Mouse (Mus musculus): ENCODE measurements at regions not wholly inside any gene's neighbourhood (a gene's known extent, or its start where the extent isn't known, plus 50 kb on each side); places are given as distances from the start of the nearest gene placed in this dataset.
"Not testable (repeated sequence)": the region's sequence is repeated elsewhere in the genome, so short reads cannot be mapped to it uniquely, and the experiment has no call there.

DNA sequence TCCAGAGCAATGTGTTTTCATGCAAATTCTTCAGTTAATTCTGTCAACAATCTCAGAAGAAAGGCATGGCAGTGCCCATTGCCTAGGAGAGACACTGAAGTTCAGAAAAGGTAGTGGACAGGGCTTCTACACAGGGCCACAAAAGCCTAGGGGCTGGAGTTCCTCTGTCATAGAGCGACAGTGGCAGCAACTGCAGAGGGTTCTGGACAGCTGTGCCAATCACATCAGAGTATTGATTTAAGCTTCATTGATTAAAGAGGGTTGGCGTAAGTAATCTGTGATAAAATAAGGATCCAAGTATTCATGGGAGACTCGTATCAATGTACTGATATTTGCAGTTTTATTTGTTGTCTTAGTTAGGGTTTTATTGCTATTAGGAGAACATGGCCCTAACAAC lies 143.5 kb upstream of the P2ry1 start:
- Histone ChIP-seq H3K4me3 (ENCODE audit: control insufficient read depth, low read depth, low read length) (no peak overlapping the region), H3K36me3 (ENCODE audit: control insufficient read depth, insufficient read depth, low read length) (no peaks in the 10 kb centered on the region), H3K27me3 (ENCODE audit: control insufficient read depth, insufficient read depth, low read length) (no peaks in the 10 kb centered on the region), H3K27ac (ENCODE audit: control insufficient read depth, insufficient read depth, low read depth, low read length) (no peak overlapping the region), H3K4me1 (ENCODE audit: control insufficient read depth, insufficient read depth, low read length) (no peaks in the 10 kb centered on the region)
- TF ChIP-seq POLR2A (IDR thresholded peaks at IDR 0.05; ENCODE audit: control insufficient read depth, low read depth, low read length) (no peak), CTCF (IDR thresholded peaks at IDR 0.05; ENCODE audit: control insufficient read depth, insufficient read depth, insufficient replicate concordance, low read depth, low read length) (no peak)

DNA sequence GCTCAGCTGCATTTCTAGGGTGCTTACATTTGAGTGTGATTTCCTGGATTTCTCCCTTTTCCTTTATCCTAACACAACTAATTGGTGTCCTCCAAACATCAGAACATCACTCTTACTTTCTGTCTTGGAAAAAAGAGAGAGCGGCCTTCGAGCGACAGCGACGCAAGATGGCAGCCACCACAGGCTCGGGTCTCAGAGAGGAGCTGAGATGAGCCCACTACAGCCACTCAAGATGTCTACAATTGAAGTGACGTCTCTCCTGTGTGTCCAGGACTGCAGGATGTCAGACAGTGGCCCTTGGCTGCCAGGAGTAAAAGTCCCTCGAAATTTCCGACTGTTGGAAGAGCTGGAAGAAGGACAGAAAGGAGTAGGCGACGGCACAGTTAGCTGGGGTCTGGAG lies 125.7 kb upstream of the P2ry1 start:
- not testable (repeated sequence) for H3K27ac ChIP-seq (ENCODE audit: control insufficient read depth, insufficient read depth, low read depth, low read length); H3K27me3 ChIP-seq (ENCODE audit: control insufficient read depth, insufficient read depth, low read length); H3K36me3 ChIP-seq (ENCODE audit: control insufficient read depth, insufficient read depth, low read length); H3K4me1 ChIP-seq (ENCODE audit: control insufficient read depth, insufficient read depth, low read length)
- peak overlapping the region; percentile 69 for H3K4me3 ChIP-seq (ENCODE audit: control insufficient read depth, low read depth, low read length)

DNA sequence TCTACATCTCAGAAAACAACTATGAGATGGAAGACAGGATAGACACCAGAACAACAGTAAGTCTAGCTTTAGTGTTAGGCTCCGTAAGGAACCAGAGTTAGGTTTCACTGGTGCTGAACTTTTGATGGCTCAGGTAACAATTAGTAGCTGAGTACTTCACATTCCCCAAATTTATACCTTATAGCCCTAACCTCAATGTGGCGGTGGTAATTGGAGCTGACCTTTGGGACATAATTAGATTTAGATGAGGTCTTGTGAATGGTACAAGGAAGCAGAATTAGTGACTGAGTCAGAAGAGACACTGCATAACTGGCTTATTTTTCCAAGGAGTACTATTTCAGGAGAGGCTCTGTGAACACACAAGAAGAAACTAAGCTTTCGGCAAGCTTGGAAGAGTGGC lies 123.7 kb upstream of the P2ry1 start:
- Histone ChIP-seq H3K4me1 (ENCODE audit: control insufficient read depth, insufficient read depth, low read length) (no peaks in the 10 kb centered on the region), H3K4me3 (ENCODE audit: control insufficient read depth, low read depth, low read length) (no peak overlapping the region), H3K36me3 (ENCODE audit: control insufficient read depth, insufficient read depth, low read length) (no peaks in the 10 kb centered on the region), H3K27me3 (ENCODE audit: control insufficient read depth, insufficient read depth, low read length) (no peaks in the 10 kb centered on the region), H3K27ac (ENCODE audit: control insufficient read depth, insufficient read depth, low read depth, low read length) (no peak overlapping the region)
- no peak for TF ChIP-seq POLR2A (IDR thresholded peaks at IDR 0.05; ENCODE audit: control insufficient read depth, low read depth, low read length)
- TF ChIP-seq CTCF (IDR thresholded peaks at IDR 0.05; ENCODE audit: control insufficient read depth, insufficient read depth, insufficient replicate concordance, low read depth, low read length), result no peak

DNA sequence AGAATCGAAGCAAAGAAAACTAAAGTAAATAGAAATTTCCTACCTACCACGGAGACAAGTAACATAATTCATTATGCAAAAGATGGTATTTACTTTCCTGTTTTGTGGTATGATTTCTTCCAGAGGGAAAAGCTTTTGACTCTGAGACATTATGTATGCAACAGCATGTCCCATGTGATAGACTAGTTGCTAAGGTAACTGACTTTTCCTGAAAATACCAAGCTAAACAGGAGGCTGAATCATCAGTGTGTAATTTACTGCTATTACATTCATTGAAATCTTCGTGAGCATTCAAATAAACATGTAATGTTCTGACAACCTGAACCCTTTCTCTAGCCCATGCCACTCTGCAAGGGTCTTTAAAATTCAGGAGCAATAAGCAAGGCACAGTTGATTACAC lies 118.6 kb upstream of the P2ry1 start:
- no peak for TF ChIP-seq POLR2A (IDR thresholded peaks at IDR 0.05; ENCODE audit: control insufficient read depth, low read depth, low read length)
- TF ChIP-seq CTCF (IDR thresholded peaks at IDR 0.05; ENCODE audit: control insufficient read depth, insufficient read depth, insufficient replicate concordance, low read depth, low read length), result no peak
- Histone ChIP-seq H3K4me3 (ENCODE audit: control insufficient read depth, low read depth, low read length) (no peak overlapping the region), H3K27ac (ENCODE audit: control insufficient read depth, insufficient read depth, low read depth, low read length) (no peak overlapping the region), H3K4me1 (ENCODE audit: control insufficient read depth, insufficient read depth, low read length) (no peaks in the 10 kb centered on the region), H3K27me3 (ENCODE audit: control insufficient read depth, insufficient read depth, low read length) (no peaks in the 10 kb centered on the region), H3K36me3 (ENCODE audit: control insufficient read depth, insufficient read depth, low read length) (no peaks in the 10 kb centered on the region)

DNA sequence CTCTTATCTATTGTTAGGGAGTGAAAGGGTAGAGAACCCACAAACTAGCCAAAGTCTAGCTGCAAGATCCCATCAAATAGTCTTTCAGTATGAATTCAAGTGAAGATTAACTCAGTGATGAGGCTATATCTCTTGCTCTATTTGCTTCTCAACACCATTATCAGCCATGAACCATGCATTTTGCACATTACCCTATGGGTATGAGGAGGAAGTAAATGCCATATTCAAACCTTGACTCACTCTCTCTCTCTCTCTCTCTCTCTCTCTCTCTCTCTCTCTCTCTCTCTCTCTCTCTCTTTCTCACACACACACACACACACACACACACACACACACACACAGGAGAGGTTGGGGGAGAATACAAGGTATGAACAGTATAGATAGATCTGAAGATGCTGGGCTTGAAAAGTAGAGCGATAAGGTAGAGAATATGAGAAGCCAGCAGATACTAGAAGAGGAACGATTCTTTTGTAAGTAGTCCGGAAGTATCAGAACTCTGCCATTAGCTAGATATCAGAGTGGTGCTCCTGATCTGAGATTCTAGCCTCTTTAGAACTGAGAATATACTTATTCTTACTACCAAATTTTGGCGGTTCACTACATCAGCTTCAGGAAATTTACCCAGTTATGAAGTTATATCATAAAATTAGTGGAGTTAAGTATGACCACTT lies 113.3 kb upstream of the P2ry1 start:
- TF ChIP-seq CTCF (IDR thresholded peaks at IDR 0.05; ENCODE audit: control insufficient read depth, insufficient read depth, insufficient replicate concordance, low read depth, low read length) (no peak), POLR2A (IDR thresholded peaks at IDR 0.05; ENCODE audit: control insufficient read depth, low read depth, low read length) (no peak)
- no peak overlapping the region for H3K4me3 ChIP-seq (ENCODE audit: control insufficient read depth, low read depth, low read length)
- no peak overlapping the region for H3K27ac ChIP-seq (ENCODE audit: control insufficient read depth, insufficient read depth, low read depth, low read length)
- H3K27me3 ChIP-seq (ENCODE audit: control insufficient read depth, insufficient read depth, low read length), result no peaks in the 10 kb centered on the region
- no peaks in the 10 kb centered on the region for H3K4me1 ChIP-seq (ENCODE audit: control insufficient read depth, insufficient read depth, low read length)
- no peaks in the 10 kb centered on the region for H3K36me3 ChIP-seq (ENCODE audit: control insufficient read depth, insufficient read depth, low read length)

DNA sequence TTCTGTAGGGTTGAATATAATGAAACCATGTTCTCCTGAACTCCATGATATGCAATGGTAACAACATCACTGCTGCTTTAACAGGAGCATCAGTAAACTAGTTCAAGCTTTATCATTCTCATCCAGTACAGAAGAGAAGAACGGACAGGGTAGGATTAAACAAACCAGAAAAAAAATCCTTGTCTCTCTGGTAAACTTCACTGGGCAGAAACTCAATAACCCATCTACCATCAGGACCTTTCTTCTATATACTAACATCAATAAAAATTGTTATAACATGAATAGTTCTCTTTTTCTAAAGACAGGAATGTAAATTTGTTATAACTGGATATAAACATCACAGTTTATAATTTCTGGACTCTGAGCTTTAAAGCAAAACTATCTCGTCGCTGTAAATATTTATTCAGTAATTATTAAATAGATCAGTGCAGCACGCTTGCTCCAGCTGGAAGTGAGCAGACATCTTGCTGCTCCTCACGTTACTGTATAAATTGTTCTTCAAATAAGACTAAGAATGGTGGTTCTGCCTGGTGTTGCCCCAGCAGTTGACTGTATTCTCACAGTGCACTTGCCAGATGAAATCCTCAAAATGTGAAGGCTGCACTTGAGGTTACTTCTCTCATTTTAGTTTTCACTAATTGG lies 104.8 kb upstream of the P2ry1 start:
- Histone ChIP-seq H3K4me3 (ENCODE audit: control insufficient read depth, low read depth, low read length) (no peak overlapping the region), H3K27ac (ENCODE audit: control insufficient read depth, insufficient read depth, low read depth, low read length) (no peak overlapping the region), H3K4me1 (ENCODE audit: control insufficient read depth, insufficient read depth, low read length) (no peaks in the 10 kb centered on the region), H3K36me3 (ENCODE audit: control insufficient read depth, insufficient read depth, low read length) (no peaks in the 10 kb centered on the region), H3K27me3 (ENCODE audit: control insufficient read depth, insufficient read depth, low read length) (no peaks in the 10 kb centered on the region)
- no peak for TF ChIP-seq POLR2A (IDR thresholded peaks at IDR 0.05; ENCODE audit: control insufficient read depth, low read depth, low read length)
- no peak for TF ChIP-seq CTCF (IDR thresholded peaks at IDR 0.05; ENCODE audit: control insufficient read depth, insufficient read depth, insufficient replicate concordance, low read depth, low read length)

DNA sequence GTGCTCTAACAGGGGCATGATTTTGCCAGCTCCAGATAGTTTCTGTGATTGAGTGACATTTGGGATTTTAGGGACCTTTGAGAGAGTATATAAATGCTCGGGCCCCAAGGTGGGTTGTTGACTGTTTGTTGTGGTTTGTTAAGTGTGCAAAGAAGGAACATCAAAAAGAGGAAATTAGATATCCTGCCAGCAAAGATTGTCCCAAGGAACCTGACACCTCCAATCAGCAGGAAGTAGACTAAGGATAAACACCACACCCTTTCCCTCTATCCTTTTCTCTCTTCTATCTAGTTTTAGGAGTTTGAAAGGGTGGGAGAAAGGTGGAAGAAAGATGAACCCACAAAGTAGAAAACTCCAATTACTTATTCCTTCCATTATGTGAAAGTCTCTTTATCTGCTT lies 103.9 kb upstream of the P2ry1 start:
- TF ChIP-seq POLR2A (IDR thresholded peaks at IDR 0.05; ENCODE audit: control insufficient read depth, low read depth, low read length) (no peak), CTCF (IDR thresholded peaks at IDR 0.05; ENCODE audit: control insufficient read depth, insufficient read depth, insufficient replicate concordance, low read depth, low read length) (no peak)

More for the DNA sequence above, 103.9 kb upstream of the P2ry1 start:
- no peak overlapping the region for H3K4me3 ChIP-seq (ENCODE audit: control insufficient read depth, low read depth, low read length)
- no peaks in the 10 kb centered on the region for H3K36me3 ChIP-seq (ENCODE audit: control insufficient read depth, insufficient read depth, low read length)
- no peaks in the 10 kb centered on the region for H3K4me1 ChIP-seq (ENCODE audit: control insufficient read depth, insufficient read depth, low read length)
- H3K27ac ChIP-seq (ENCODE audit: control insufficient read depth, insufficient read depth, low read depth, low read length), result no peak overlapping the region
- H3K27me3 ChIP-seq (ENCODE audit: control insufficient read depth, insufficient read depth, low read length), result no peaks in the 10 kb centered on the region

All from testis, adult 2 months (tissue).